Mouse (Mus musculus) brain, embryonic 14.5 days (tissue): ENCODE measurements around the gene Wbp2.

ENCODE experiments used
- CTCF ChIP-seq: fragments of 200-500 bp; IDR thresholded peaks from 2 replicates; pipeline ENCODE4 v1.5.1; 2012; ENCODE audit warnings: inconsistent platforms, mild to moderate bottlenecking, moderate library complexity, borderline replicate concordance; ENCODE audit not compliant: insufficient read depth, insufficient read length; ENCODE audit errors: extremely low read depth
- POLR2A ChIP-seq: fragments of 200-500 bp; IDR thresholded peaks from 2 replicates; pipeline ENCODE4 v1.6.1; 2012; ENCODE audit warnings: mild to moderate bottlenecking, inconsistent platforms, borderline replicate concordance; ENCODE audit not compliant: poor library complexity, insufficient read depth, insufficient read length, severe bottlenecking; ENCODE audit errors: extremely low read depth

DNA sequence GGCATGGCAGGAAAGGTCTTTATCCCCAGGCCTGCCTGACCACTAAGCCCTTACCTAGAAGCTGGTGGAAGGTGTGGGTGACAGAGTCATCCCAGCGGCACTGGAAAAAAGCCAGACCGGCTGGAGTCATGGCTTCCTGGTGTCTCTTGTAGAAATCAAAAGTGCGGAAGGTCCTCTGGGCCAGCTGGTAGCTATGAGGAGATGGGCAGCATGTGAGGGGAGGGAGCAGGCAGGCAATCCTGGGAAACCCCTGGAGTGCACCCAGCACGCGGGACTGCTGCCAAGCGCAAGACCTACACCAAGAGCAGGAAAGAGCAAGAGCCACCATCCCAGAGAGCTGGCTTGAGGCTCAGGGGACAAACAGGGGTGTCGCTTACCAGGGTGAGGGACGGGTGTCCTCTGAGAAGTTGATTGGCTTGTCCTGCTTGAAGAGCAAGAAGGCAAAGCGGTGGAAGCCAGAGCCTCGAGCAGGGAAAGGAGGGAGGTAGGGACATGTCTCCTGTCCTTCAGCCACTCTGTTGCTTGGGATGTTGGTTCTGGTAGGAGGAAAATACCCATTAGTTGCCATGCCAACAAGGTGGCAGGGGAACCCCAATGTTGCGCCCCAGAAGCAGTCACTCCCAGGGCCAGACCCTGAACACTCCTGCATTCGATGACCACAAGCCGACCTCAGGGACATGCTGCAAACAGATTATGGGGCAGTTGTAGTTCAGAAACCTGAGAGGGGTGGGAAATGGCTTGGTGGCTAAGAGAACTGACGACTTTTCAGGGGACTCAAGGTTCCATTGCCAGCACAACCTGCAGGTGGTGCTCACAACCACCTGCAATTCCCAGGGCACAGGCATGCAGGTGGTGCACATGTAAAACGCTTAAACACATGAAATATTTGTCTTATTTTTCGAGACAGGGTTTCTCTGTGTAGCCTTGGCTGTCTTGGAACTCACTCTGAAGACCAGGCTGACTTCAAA lies 45.9 kb upstream of the Wbp2 start:
- TF ChIP-seq POLR2A (no peak), CTCF (peak; percentile 17; the same call in 1 of the 2 replicates)
